Mouse (Mus musculus) T-cell, adult 2 months (primary cell): ENCODE measurements around the gene Pdzrn3.

Source experiments
- DNase-seq: peaks from one replicate; pipeline ENCODE4 v3.0.0; 2022; ENCODE audit warnings: low spot score

Gene Pdzrn3

DNA sequence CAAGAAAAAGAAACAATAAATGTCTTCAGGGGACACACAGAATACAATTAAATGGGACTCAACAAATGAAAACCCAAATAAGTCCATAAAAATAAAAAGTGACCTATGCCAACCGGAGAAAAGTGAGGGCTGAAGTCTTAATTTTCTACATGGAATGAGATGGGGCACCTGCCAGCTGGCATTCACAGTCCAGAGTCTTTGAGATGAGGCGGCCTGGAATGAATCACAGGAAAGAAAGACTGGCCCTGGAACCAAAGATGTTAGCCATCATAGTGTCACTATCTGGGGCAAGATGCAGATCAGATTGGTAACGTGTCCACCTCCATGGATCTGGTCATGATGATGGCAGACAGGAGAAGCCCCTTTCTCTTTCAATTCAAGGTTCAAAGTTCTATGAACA, 50.5 kb downstream of the Pdzrn3 start:
- DNase-seq = no peak

DNA sequence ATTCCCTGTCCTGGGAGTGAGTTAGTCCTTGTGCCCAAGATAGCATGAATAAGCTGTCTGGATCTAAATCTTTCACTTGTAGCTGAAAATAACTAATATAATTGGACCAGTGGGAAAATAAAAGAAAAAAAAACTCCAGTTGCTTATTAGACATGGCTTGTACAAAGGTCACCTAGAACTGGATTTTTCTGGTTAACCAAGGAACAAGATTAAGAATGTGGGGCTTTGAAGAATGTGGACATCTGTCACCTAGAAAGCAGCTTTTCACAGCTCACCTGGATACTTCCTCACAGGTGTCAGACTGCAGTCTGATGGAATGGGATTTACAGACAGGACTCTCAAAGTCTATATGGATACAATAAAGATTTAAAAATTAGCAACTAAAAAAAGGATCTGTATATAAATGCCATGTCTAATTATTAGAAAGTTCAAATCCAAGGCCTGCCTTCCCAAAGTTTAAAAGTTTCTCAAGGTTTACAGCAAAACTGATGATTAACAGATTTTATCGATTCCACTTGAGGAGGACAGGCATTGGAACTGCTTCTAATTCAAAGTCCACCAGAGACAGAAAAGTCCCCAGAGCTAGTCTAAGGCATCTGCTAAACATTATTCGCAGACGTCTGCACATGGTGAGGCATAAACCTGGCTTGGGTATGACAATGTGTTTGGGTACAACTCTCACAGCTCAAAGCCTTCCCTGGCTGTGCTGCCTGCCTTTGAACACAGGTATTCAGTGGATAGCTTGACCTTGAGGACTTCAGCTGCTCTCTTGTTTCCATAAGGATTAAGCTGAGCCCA, 51.7 kb downstream of the Pdzrn3 start:
- no peak for DNase-seq

GRCm38 (mm10) chr6:101322580-101322979, 55.1 kb downstream of the Pdzrn3 start:
- no peak for DNase-seq

GRCm38 (mm10) chr6:101320386-101320785, 57.3 kb downstream of the Pdzrn3 start:
- no peak for DNase-seq

- DNase-seq = no peak
These were observed 58.2 kb downstream of the Pdzrn3 start for GRCm38 (mm10) chr6:101319374-101319967.

DNA sequence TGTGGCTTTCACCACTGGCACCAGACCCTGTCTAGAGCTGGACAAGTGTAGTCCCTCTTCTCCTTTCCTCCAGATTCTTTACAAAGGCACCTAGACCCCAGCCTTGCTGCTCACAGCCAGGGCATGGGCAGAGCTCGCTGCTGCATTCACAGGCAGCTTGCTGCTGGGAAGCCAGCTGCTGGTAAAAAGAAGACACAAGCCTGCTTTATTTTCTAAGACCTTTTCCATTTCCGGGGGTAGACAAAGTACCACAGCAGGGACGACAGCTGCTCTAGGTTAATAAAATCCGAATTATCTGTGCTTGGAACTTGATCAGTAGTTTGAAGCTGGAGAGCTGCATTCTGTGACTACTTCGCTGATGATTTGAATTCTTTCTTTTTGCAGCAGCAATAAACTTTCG, 59.2 kb downstream of the Pdzrn3 start:
- DNase-seq = no peak

- no peak for DNase-seq
These were observed 66.3 kb downstream of the Pdzrn3 start for GRCm38 (mm10) chr6:101311446-101311845.

DNA sequence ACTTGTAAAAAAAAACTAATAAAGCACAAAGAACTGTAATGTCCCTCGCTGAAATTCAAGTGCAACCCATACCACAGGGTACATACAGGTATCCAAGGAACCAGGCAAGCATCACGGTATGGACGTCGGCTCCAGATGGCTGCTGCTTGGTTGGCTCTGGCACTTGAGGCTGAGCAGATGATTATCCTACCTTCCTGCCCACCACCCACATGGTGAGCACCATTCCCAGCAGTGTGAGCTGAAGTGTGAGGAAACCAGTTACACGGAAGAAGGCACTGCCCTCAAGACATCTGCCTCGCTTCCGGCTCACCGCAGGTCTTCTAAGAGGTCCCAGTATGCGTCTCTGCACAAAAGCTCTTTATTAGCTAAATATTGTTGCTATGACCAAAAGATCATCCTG, 67.2 kb downstream of the Pdzrn3 start:
- DNase-seq = no peak

- DNase-seq = no peak
These were observed 69.6 kb downstream of the Pdzrn3 start for GRCm38 (mm10) chr6:101307964-101308531.

GRCm38 (mm10) chr6:101306834-101307233, 70.9 kb downstream of the Pdzrn3 start:
- DNase-seq = no peak

- DNase-seq = no peak
These were observed 72.2 kb downstream of the Pdzrn3 start for GRCm38 (mm10) chr6:101305543-101305942.

DNA sequence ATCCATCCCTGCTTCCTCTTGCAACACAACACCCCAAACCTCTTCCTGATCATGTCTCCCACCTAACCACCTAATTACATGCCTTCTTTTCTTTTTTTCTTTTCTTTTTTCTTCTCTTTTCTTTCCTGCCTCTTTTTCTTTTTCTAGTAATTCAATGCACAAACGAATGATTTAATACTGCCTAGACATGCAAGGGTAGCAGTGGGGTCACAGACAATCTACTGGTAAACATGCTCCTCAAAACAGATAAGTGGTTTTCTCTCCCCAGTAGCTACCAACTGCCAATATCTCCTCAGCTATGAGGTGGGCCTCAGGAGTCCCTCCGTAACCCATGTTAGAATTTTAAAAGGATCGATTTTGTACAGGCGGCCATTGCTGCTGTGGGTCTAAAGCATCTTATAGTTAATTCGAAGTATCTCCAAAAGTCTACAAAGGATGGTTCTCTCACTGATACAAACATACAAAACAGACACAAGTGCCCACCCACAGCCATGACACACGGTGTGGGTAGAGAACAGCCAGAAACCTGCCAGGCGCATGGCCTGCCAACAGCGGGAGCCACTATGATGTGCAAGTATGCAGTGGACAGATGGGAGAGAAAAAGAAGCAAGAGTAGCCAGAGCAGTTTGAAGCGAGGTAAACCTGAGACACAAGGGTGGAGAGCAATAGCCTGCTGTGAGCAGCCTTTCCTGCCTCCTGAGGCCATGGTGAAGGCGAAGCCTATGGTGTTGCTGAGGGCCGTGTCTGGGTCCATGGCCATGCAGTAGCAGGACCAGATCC, 73.5 kb downstream of the Pdzrn3 start:
- no peak for DNase-seq

DNA sequence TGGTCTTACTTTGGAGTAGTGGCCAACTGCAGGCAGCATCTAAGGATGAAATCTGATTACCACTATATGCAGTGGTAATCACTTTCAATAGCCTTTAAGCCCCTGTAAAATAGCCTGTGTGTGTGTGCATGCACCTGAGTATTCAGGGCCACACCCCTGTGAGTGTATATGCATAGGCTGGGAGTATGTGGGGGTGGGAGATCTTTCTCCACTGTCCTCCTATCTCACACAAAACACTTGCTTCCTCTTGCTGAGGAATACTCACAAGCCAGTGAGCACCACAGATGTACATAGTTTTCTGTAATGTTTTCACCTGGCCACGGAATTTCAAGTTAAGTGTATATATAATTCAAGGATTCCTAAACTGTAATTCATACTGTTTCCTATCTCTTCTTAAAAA, 74.2 kb downstream of the Pdzrn3 start:
- no peak for DNase-seq

DNA sequence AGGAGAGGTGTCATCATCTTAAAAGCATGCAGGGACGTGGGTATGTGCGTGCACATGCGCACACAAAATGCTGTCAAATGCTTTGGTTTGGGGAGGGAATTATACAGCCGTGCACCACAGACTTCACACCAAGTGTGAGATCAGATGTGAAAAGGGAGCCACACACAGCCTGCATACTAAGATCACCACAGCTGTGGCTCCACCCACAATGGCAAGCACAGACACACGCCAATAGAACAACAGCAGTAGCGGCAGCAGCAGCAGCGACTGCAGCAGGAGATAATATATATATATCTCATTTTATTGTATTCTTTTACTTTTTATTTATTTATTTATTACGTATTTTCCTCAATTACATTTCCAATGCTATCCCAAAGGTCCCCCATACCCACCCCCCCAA, 76.5 kb downstream of the Pdzrn3 start:
- no peak for DNase-seq

DNA sequence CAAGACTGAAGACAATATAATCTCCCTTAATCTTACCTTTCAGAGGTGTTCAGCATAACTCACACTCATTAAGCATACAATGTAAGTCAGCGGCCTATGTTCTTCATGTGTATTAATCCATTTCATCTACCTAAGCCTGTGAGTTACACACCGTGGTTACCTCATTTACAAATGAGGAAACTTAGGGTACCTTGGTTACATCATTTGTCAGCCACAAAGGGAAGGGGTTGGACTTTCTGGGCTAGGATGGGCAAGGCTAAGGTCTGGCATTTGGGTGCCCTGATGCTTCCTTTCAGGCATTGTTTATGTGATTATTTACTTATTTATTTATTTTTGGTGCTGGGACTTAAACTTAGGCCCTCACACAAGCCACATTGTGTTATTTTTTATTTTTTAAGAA, 78.3 kb downstream of the Pdzrn3 start:
- DNase-seq = no peak

GRCm38 (mm10) chr6:101297563-101298520, 79.9 kb downstream of the Pdzrn3 start:
- peak; percentile 52 for DNase-seq

- DNase-seq = no peak
These were observed 80.7 kb downstream of the Pdzrn3 start for GRCm38 (mm10) chr6:101296997-101297396.

DNA sequence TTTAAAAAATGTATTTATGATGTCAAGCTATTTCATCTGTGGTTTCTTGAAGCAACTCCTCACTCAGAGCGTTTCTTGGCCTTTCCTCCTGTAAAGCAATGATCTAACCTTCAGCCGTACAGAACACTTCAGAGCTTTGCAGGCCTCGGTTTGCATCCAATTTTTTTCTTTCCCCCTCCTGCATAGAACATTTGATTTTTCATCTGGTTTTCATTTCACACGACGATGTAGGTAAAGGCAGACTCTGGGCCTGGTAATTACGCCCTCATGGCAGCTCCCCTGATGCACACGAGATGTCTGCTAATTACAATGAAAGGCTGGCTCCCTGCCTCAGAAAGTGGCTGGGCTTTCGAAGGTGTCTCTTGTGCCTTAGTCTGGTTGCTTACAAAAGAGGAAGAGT, 81.4 kb downstream of the Pdzrn3 start:
- DNase-seq = no peak

DNA sequence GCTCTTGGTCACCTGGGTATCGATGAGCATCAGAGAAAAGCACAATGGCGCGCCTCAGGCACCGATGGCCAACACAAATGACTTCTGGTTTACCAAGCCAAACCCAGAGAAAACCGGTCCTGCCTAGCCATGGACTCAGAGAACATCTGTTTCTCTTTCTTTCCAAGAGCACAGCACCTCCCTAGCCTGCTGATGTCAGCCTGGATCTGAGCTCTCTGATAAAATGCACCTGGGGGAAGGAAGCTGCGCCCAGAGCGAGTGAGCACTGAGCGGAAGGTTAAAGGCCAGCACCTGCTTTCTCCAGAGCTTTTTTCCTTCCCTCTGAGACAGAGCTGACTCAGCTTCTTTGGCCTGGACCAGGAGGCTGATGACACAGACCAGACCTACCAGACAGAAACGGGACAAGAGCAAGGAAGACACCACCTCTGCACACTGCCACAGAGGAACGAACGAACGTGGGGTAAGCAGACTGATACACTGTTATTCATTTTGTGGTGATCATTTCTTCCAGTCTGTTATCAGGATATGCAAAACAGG, 84.6 kb downstream of the Pdzrn3 start:
- DNase-seq = no peak

- DNase-seq = no peak
These were observed 85.8 kb downstream of the Pdzrn3 start for GRCm38 (mm10) chr6:101291944-101292343.

GRCm38 (mm10) chr6:101290160-101290559, 87.5 kb downstream of the Pdzrn3 start:
- peak; percentile 68 for DNase-seq
